Mouse (Mus musculus) Patski (cell line): ENCODE results near the gene Sspo. TPM values are rescaled to one million over a fixed set of nuclear protein-coding genes. Genes with fewer than 3 reads are reported as not detected.

ENCODE experiments used
- ATAC-seq: fragments of 100-300 bp; one replicate; pipeline ENCODE4 v1.8.0; 2021
- CTCF ChIA-PET: fragments of 350-600 bp; sonication (Branson Sonifier 250); formaldehyde crosslinking; loops from one replicate; lab custom pipeline; 2022; ENCODE audit warnings: inconsistent platforms; lab: Charles Lee
- POLR2A ChIA-PET: fragments of 350-600 bp; sonication (Branson Sonifier 250); formaldehyde crosslinking; loops from one replicate; lab custom pipeline; 2022; ENCODE audit warnings: antibody characterized with exemption, inconsistent platforms; lab: Charles Lee
- DNase-seq: peaks from one replicate; pipeline ENCODE4 v3.0.0-alpha.2; 2011; ENCODE audit warnings: low read depth, low spot score
- H3K27me3 ChIP-seq: fragments of 371-371 bp; one replicate; pipeline ENCODE4 v1.5.1; 2021
- CTCF ChIP-seq: fragments of 100-300 bp; IDR thresholded peaks from one replicate; pipeline ENCODE4 v1.5.1; 2021
- in situ Hi-C: fragments of 300-500 bp; cut with MboI; formaldehyde crosslinking; loops from 3 replicates; pipeline ENCODE4 v1.11.1; 2018; ENCODE audit warnings: low pct_unique_long_range_greater_than_20kb, mixed read lengths
- polyA plus RNA-seq: library from polyadenylated mRNA; unstranded; gene quantifications from one replicate; pipeline ENCODE4 v1.2.3, GENCODE M21; 2021

Gene Sspo
- polyA plus RNA-seq, 1 experiment from 2014 or later = 0.05 TPM

DNA sequence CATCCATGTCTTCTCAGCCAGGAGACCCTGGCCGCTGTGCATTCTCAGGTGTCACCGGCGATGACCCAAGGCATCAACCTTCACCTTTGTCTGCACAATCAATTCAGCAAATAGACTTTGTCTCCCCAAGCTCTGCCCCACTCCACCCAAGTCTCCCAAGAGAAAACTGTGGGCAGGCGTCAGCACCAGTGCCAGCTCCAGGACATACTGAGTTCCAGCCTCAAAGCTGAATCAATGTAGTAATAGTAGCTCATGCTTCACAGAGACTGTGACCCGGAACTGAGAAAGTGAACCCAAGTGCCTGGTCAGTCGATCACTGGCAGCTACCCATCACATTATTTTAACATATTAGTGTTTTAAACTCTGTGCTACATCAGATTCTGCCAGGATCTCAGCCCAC lies 100.3 kb downstream of the Sspo start:
- H3K27me3 ChIP-seq = peaks cover 4% of the 10 kb centered on the region
- POLR2A ChIA-PET = no interaction called here
- no peak for ATAC-seq
- DNase-seq = no peak
- CTCF ChIA-PET = interaction anchor here (1.1 to 3.2 kb wide), 3 partner anchors 9 to 372 kb away, joined by 3 to 13 read pairs (median 5); partner anchors contain the start of gene Gimap8
- no peak for TF ChIP-seq CTCF
- in situ Hi-C loops = no loop called here

Other genes starting within 250 kb of the Sspo start
- 36.0 TPM for gene Krba1, start 52.6 kb upstream of the Sspo start, polyA plus RNA-seq
- gene Zfp467, start 2.4 kb upstream of the Sspo start, polyA plus RNA-seq = 30.7 TPM
- gene Atp6v0e2, start 89.4 kb downstream of the Sspo start, polyA plus RNA-seq = 97.0 TPM
- 21.5 TPM for gene Lrrc61, start 106.6 kb downstream of the Sspo start, polyA plus RNA-seq
- gene Rarres2, start 124.6 kb downstream of the Sspo start, polyA plus RNA-seq = 0.22 TPM
- gene Gm45021, start 141.4 kb downstream of the Sspo start, polyA plus RNA-seq = not detected
- gene Repin1, start 145.7 kb downstream of the Sspo start, polyA plus RNA-seq = 44.2 TPM
- 0.62 TPM for gene Gm44965, start 145.7 kb downstream of the Sspo start, polyA plus RNA-seq
- 8.7 TPM for gene Zfp775, start 153.8 kb downstream of the Sspo start, polyA plus RNA-seq
- 25.6 TPM for gene AI854703, start 178.5 kb downstream of the Sspo start, polyA plus RNA-seq
- 7.3 TPM for gene Gimap8, start 199.0 kb downstream of the Sspo start, polyA plus RNA-seq
- gene Gimap9, start 227.9 kb downstream of the Sspo start, polyA plus RNA-seq = 20.6 TPM
- gene Gimap4, start 236.3 kb downstream of the Sspo start, polyA plus RNA-seq = 0.73 TPM